Mouse (Mus musculus): ENCODE data around the gene F5. TPM values are rescaled to one million over a fixed set of nuclear protein-coding genes. Genes with fewer than 3 reads are reported as not detected.
A peak's percentile ranks its signal among the peaks of the same experiment; 100 is the strongest.

F5 gene
- polyA plus RNA-seq, 1 experiment from 2014 or later = 0.43 TPM

GRCm38 (mm10) chr1:164247971-164248370 lies 96.3 kb downstream of the F5 start:
- no peaks in the 10 kb centered on the region for H3K27me3 ChIP-seq (replicated peaks)
- ATAC-seq = no peak
- H3K9ac ChIP-seq = peak overlapping the region; percentile 65; the same call in 1 of the 2 replicates
- no peaks in the 10 kb centered on the region for H3K36me3 ChIP-seq
- peak overlapping the region; percentile 78 for H3K4me2 ChIP-seq (replicated peaks)
- 19% methylated on average over 10 of the region's 10 CpGs for WGBS
- peak overlapping the region; percentile 81 for H3K4me3 ChIP-seq (replicated peaks)
- H3K9me3 ChIP-seq = no peaks in the 10 kb centered on the region
- no peak overlapping the region for H3K27ac ChIP-seq
- peaks cover 9% of the 10 kb centered on the region for H3K4me1 ChIP-seq (replicated peaks)

DNA sequence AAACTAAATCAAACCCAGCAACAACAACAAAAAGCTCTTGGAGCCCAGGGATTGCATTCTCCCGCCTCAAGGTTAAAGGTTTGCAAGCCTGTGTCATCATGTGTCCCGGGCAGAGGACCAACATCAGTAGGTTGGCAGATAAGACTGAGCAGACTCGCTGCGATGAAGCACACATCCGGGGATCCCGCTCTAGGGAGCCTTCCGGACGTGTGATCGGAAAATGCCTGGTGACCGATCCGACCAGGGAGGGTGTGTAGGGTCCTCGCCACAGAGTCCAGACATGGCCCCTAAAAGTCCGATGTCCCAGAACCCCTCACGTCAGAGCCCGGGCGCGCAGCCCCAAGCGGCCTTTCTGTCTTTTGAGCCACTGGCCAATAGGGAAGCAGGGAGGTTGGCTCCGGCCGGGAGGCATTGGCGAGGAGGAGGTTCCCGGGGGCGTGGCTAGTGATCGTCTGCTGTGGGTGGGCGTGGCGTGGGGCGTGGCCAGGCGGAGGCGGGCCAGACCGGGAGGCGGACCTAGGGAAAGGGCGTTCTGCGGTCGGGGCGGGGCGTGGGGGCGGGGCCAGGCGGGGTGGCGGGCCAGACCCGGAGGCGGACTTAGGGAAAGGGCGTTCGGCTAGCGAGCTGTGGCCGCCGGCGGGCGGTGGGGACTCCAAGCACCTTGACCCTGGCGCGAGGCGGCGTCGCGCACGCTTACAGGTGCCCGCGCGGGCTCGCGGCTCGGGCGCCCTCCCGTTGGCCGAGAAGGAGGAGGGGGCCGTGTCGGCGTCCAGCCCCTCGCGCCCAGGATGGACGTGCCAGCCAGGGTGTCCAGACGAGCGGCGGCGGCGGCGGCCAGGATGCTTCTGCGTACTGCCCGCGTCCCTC lies 97.1 kb downstream of the F5 start, which contains the start of gene Slc19a2:
TSS of gene Slc19a2 (plus strand) at position 582 of the 867 bp plus-strand sequence.
- Histone ChIP-seq H3K4me1 (replicated peaks) (peaks cover 9% of the 10 kb centered on the region), H3K9ac (peak within 1 kb of the TSS; percentile 72), H3K4me3 (replicated peaks) (peak within 1 kb of the TSS; percentile 81), H3K9me3 (no peaks in the 10 kb centered on the region), H3K36me3 (no peaks in the 10 kb centered on the region), H3K4me2 (replicated peaks) (peak within 1 kb of the TSS; percentile 78), H3K27me3 (replicated peaks) (no peaks in the 10 kb centered on the region), H3K27ac (peak within 1 kb of the TSS; percentile 81)
- WGBS = under 1% methylated on average over 70 of the region's 79 CpGs
- ATAC-seq = peak; percentile 96

GRCm38 (mm10) chr1:164249332-164249711 lies 97.7 kb downstream of the F5 start:
- Histone ChIP-seq H3K4me2 (replicated peaks) (peak overlapping the region; percentile 78), H3K27me3 (replicated peaks) (no peaks in the 10 kb centered on the region), H3K36me3 (no peaks in the 10 kb centered on the region), H3K4me1 (replicated peaks) (peaks cover 9% of the 10 kb centered on the region), H3K9ac (peak overlapping the region; percentile 72), H3K9me3 (no peaks in the 10 kb centered on the region), H3K27ac (peak overlapping the region; percentile 75), H3K4me3 (replicated peaks) (peak overlapping the region; percentile 81)
- ATAC-seq = peak; percentile 40; the same call in 1 of the 2 replicates
- WGBS = under 1% methylated on average over 33 of the region's 33 CpGs

- Histone ChIP-seq H3K36me3 (no peaks in the 10 kb centered on the region), H3K4me1 (replicated peaks) (peaks cover 9% of the 10 kb centered on the region), H3K27me3 (replicated peaks) (no peaks in the 10 kb centered on the region), H3K9me3 (no peaks in the 10 kb centered on the region), H3K4me2 (replicated peaks) (peak overlapping the region; percentile 78), H3K9ac (0 out of 2 replicates have a peak overlapping the region, but pooled peaks have one; percentile 10), H3K4me3 (replicated peaks) (peak overlapping the region; percentile 81), H3K27ac (no peak overlapping the region)
- ATAC-seq = no peak
- WGBS = 49% methylated on average over 8 of the region's 8 CpGs
Observed at GRCm38 (mm10) chr1:164250391-164251150, 98.9 kb downstream of the F5 start.

DNA sequence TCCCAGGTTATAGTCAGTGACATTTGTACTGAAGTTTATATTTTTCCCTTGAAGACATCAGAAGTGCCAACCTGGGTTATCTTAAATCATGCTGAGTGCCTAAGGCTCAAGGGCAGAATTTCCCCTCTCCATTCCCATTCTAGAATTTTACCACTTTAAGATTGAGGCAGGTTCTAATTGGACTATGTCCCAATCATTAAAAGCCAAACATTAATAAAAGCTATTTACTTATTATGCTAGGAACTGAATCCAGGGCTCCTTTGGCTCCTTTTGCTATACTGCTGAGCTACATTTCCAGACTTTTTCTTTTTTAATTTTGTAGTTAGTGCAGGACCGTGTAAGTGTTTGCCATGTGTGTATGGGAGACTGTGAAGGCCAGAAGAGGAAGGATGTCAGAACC lies 99.8 kb downstream of the F5 start:
- no peak overlapping the region for H3K9ac ChIP-seq

DNA sequence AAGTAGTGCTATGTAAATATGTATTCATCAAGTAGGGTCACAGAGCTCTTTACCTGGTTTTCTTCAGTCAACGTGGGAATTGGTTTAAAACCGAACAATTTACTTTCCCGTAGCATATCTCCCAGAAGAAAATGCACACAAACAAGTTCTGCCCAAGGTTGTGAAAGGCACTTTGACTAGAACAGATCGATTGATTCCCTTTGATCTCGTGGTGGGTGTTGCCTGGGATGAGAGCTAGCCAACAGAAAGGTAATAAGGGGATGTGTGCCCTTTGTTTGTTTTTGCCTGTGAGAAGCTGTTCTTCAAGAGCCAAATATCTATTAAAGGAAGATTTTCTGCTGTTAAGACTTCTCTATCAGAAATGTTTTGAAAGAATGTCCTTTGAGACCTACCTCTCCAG lies 100.9 kb downstream of the F5 start:
- Histone ChIP-seq H3K9ac (no peak overlapping the region), H3K27me3 (replicated peaks) (no peaks in the 10 kb centered on the region)
- ATAC-seq = no peak

More for the DNA sequence above, 99.8 kb downstream of the F5 start:
- Histone ChIP-seq H3K36me3 (peaks cover 2% of the 10 kb centered on the region; the same call in 1 of the 2 replicates), H3K27ac (no peak overlapping the region), H3K4me3 (replicated peaks) (no peak overlapping the region), H3K9me3 (no peaks in the 10 kb centered on the region), H3K4me2 (replicated peaks) (no peak overlapping the region), H3K27me3 (replicated peaks) (no peaks in the 10 kb centered on the region), H3K4me1 (replicated peaks) (peaks cover 9% of the 10 kb centered on the region)
- ATAC-seq = no peak
- WGBS = 86% methylated on average over 1 of the region's 1 CpGs

DNA sequence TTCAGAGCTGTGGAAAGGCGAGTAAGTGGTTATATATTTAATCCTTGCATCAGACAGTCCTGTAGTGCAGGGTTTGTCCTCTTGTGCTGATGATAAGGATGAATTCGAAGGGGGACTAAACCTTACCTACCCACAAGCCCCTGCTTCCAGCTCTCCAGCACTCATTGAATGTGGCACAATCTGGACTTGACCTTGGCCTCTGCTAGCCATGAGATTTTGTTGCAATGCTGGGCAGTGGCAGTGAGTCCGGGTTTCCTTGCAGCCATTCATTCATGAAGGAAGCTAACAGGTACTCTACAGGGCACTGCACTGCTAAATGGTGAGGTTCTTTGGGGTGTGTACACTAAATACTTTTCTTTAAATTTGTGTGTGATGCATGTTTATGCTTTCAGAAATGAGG lies 103.2 kb downstream of the F5 start:
- Histone ChIP-seq H3K9ac (no peak overlapping the region), H3K27me3 (replicated peaks) (no peaks in the 10 kb centered on the region), H3K4me1 (replicated peaks) (peaks cover 6% of the 10 kb centered on the region), H3K36me3 (peaks cover 12% of the 10 kb centered on the region; the same call in 1 of the 2 replicates), H3K4me2 (replicated peaks) (no peak overlapping the region), H3K27ac (no peak overlapping the region), H3K4me3 (replicated peaks) (no peak overlapping the region), H3K9me3 (no peaks in the 10 kb centered on the region)
- no peak for ATAC-seq
- 73% methylated on average over 3 of the region's 3 CpGs for WGBS

More for the DNA sequence above, 100.9 kb downstream of the F5 start:
- Histone ChIP-seq H3K4me3 (replicated peaks) (no peak overlapping the region), H3K27ac (no peak overlapping the region), H3K36me3 (peaks cover 12% of the 10 kb centered on the region; the same call in 1 of the 2 replicates), H3K4me2 (replicated peaks) (no peak overlapping the region), H3K4me1 (replicated peaks) (peaks cover 9% of the 10 kb centered on the region), H3K9me3 (no peaks in the 10 kb centered on the region)
- 43% methylated on average over 5 of the region's 5 CpGs for WGBS

GRCm38 (mm10) chr1:164260171-164261028 lies 108.8 kb downstream of the F5 start:
- Histone ChIP-seq H3K36me3 (peaks cover 14% of the 10 kb centered on the region; the same call in 1 of the 2 replicates), H3K4me1 (replicated peaks) (no peaks in the 10 kb centered on the region), H3K27ac (no peak overlapping the region), H3K4me2 (replicated peaks) (no peak overlapping the region), H3K9ac (no peak overlapping the region), H3K9me3 (no peaks in the 10 kb centered on the region), H3K27me3 (replicated peaks) (no peaks in the 10 kb centered on the region), H3K4me3 (replicated peaks) (no peak overlapping the region)
- 64% methylated on average over 16 of the region's 16 CpGs for WGBS
- peak; percentile 80 for ATAC-seq

DNA sequence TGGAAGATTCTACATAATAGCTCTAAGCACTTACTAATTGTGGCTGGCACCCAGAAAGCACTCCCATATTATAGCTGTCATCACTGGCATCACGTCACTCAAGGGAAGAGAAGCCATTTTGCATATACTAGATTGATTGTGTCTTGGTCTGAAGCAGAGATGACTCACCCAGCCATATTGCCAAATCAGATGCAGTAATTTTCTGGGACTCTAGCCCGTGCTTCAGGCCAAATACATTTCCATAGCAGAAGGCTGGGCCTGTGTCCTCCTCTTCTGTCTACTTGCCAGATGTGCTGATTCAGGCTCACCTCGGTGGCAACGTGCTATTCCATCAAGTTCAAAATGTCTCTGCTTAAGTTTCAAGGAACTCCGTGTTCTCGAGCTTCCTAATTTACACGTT lies 109.9 kb downstream of the F5 start:
- H3K27me3 ChIP-seq (replicated peaks) = no peaks in the 10 kb centered on the region
- H3K4me2 ChIP-seq (replicated peaks) = no peak overlapping the region
- H3K9ac ChIP-seq = no peak overlapping the region
- 90% methylated on average over 7 of the region's 7 CpGs for WGBS
- H3K4me1 ChIP-seq (replicated peaks) = no peaks in the 10 kb centered on the region
- H3K27ac ChIP-seq = no peak overlapping the region
- ATAC-seq = no peak
- peaks cover 11% of the 10 kb centered on the region; the same call in 1 of the 2 replicates for H3K36me3 ChIP-seq
- no peak overlapping the region for H3K4me3 ChIP-seq (replicated peaks)
- no peaks in the 10 kb centered on the region for H3K9me3 ChIP-seq
